Mouse (Mus musculus): ENCODE data around the gene Dock2.

The Dock2 gene

DNA sequence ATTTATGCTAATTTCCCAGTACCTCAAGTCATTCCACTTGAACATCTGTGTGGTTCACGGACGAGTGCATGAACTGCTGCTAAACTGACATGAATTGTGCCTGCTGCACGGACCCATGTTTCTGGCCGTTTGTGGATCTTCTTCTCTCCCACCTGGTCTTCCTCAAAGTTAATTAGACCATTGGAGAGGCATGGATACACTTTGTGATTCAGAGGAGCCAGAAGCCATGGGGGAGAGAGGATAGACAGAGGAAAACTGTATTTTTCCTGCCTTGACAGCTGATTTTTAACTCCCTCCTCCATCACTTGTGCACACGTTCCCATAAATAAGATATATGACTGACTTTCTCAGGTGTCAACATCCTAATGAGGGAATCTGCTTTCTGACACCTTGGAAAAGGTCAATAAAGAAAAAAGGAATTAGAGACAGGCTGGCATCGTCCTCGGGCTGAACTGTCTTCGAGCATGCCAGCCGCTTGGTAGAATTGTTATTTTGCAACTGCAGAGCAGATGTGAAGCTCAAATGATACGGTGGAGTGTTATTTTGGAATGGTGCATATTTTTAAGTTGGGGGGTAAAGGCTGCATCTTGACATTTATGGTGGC is 434.1 kb downstream of the Dock2 start:
- DNase-seq (ENCODE audit: low read depth, low spot score) = no peak

DNA sequence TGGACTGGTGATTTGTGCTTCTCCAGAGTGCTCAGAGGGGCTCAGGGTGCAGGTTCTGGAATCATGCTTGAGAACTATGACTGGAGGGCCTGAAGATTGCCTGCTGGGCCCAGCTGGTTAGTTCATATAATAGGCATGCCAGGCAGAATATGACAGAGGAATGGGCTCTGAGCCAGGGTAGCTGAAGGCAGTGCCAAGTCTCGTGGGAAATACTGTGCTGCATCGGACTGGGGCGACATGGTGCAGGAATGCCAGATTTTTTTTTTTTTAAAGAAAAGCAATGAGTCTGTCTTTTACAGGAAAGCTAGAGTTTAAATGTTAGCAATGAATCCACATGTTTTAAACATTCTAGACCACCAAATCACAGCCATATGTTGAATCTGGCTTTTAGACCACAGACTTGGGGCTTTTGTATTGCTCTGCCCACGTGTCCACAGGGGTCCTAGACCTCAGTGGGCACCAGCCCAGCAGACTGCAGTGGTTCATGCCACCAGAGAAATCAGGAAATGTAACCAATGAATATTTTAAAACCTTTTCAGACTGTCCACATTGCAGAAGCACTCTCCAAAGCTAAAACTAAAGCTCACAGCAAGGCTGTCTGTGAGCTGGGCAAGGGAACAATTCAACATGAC is 435.3 kb downstream of the Dock2 start:
- peak; percentile 19 for DNase-seq (ENCODE audit: low read depth, low spot score)

DNA sequence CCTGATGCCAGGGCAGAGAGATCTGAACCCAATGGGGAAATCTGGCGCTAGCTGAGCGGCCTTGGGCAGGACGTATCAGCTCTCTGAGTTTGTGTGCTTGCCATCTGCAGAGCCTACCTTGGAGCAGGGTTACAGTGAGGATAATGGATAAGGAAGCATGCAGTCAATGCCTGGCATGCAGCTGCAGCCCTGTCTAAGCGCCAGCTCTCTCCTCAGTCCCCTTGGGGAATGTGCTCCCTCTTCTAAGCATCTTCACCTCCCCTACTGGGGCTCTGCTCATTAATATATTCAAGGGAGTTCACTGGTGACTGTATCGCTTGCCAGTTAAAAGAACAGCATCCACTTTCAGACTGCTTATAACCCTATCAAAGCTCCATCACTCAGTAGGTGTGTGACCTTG is 439.4 kb downstream of the Dock2 start:
- no peak for DNase-seq (ENCODE audit: low read depth, low spot score)

DNA sequence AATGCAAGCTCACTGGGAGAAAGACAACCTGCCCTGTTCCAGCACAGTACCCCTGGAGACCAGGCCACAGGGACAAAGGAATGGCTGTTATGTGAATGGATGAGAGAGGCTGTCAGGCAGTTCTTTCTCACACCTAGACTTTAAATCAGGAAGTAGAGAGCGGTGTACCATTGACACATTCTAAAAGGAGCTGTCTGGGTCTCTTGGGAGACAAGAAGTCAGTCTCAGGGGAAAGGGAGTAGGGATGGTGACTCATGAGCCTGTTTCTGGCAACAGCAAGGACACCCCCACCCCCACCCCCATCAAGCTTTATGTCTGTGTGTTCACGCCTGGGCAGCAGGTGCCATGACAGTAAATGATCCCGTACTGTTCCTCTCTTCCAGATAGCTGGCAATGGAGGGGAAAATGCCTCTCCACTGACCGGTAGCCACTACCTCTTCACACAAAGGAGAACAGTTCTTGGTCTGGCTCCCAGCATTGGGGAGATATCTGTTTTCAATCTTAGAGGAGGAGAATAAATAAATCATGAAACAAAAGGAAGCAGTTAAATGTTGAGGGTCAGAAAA is 439.9 kb downstream of the Dock2 start:
- DNase-seq (ENCODE audit: low read depth, low spot score) = no peak

DNA sequence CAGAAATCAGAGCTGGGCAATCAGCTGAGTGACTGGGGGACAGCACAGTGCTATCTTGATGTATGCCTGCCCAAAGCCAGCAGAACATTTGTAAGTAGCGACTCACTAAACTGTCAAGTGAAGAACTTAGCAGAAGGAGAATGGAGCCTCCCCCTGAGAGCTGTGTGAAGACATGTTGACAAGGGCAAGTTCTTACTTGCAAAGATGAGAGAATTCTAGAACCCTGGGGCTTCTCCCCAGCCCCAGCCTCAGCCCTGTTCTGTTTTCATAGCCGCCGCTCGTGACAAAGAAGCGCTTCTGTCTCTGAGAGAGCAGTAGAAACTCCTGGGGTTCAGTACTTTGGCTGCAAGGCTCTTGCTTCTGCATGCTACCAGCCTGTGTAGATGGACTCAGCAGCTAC is 444.0 kb downstream of the Dock2 start:
- no peak for DNase-seq (ENCODE audit: low read depth, low spot score)

DNA sequence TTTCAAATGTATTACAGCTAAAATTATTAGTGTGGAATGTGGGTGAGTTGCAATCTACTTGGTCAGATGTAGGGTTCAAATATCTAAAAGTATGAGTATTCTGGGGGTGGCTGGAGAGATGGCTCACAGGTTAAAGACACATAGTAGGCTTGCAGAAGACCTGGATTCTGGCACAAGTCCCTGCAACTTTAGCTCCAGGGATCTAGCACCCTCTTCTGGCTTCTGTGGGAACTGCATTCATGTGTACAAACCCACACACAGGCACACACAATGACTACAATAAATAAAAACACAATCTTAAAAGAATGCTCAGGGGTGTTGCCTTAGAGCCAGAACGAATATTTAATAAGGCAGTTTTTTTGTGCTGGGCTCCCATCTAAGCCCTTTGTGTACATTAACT is 445.8 kb downstream of the Dock2 start:
- DNase-seq (ENCODE audit: low read depth, low spot score) = no peak

DNA sequence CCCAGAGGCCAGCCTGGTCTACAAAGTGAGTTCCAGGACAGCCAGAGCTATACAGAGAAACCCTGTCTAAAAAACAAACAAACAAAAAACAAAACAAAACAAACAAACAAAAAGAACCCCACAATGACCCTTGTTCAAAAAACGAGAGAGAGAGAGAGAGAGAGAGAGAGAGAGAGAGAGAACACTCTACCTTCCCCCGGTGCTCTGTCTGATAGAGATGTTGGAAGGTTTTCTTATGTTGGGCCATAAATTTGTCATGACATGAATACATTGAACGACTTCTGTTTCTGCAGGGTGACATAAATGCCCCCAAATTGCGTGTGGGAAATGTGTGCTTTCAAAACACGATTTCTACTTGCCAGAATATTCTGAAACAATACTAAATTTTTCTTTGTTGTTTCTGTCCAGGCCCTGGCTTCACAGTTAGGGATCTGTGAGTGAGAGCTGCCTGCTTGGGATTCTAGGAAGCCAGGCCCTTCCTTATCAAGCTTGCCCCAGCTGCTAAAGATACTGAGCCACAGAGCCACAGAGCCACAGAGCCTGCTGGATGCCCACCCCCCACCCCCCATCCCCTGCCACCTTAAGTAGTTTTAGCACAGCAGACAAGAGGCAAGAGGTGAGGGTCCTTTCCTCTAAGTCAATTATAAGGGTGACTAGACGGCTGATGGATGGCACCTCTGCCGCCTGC is 451.2 kb downstream of the Dock2 start:
- no peak for DNase-seq (ENCODE audit: low read depth, low spot score)

DNA sequence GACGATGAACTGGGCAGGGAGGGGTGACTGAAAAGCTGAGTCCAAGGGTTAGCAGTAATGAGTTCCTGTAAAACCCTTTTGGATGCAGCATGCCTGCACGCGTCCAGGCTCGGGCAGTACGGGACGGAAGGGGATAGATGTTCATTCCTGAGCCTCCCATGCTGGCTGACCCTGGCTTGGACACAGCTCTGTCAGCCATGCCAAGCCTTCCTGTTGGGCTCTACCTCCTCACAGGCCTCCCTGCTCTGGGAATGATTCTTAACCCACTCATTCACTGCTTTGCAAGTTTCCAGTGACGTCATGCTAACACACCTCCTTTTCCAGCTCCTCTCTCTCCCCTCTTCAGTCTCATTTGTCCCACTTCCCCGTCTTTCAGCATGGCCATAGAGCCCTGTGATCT is 460.0 kb downstream of the Dock2 start:
- DNase-seq (ENCODE audit: low read depth, low spot score) = no peak

DNA sequence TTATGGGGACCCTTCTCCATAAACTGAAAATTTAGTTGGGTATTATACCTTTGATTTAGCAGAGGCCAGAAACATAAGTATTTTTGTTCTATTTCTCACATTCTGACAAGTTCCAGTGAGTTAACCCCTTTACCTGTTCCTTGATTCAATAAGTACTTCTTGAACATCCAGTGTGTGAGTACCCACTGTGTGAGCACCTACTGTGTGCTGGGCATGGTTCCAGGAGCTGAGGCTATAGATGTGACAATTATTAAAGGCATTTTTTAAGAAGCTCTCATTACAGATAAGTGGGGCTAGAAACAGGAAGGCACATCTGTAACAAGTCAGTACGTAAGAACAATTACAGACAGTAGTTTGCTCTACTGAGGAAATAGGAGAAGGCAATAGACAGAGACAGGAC is 464.4 kb downstream of the Dock2 start:
- no peak for DNase-seq (ENCODE audit: low read depth, low spot score)

DNA sequence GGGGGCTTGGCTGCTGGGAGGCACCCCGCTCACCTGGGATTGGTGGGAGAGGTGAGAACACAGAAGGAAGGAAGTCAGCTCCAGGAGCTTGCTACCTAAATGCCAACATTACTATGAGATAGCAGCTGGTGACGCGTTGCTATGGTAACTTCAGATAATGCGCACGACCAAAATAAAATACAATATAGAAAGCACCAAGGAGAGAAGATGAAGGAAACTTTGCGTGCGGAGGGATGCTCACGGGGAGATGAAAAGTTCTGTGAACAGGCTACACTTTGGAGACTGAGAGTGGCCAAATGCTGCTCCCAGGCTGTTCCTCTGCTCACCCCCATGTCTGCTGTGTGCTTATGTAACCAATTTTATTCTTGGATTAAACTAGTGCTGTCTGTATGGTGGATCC is 466.7 kb downstream of the Dock2 start:
- DNase-seq (ENCODE audit: low read depth, low spot score) = peak; percentile 57

DNA sequence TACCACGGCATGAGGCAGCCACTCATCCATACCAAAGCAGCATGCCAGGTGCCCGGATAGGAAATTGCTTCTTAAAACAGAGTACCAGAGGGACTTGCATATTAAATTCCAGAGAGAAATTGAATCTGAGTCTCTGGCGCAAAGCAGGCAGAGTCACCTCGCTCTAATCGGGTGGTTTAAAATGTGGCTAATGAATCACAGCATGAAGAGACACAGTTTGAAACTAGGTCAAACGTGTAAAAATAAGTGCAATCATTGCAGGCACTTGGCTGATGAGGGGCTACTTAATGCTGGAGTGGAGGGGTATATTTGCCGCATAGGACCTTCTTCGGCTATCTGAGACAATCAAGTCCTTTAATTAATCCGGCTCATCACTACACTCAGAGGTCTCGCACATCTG is 467.5 kb downstream of the Dock2 start:
- DNase-seq (ENCODE audit: low read depth, low spot score) = no peak

DNA sequence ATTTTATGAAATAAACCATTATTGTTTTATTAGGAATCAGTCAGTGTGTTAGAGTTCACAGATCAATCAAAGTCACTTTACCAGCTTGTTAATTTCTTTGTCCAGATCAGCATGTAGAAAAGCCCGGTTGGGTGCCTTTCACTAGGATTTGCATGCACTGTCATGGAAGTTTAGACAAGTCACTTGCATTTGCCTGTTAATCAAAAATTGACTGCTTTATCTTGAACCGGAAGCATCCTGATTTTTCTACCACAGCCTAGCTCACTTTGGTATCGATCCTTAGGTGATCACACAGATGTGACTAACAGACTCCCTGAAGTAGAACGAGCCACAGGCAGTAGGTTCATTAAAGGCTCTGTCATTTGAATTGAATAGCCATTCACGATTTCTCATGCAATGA is 468.3 kb downstream of the Dock2 start:
- no peak for DNase-seq (ENCODE audit: low read depth, low spot score)

DNA sequence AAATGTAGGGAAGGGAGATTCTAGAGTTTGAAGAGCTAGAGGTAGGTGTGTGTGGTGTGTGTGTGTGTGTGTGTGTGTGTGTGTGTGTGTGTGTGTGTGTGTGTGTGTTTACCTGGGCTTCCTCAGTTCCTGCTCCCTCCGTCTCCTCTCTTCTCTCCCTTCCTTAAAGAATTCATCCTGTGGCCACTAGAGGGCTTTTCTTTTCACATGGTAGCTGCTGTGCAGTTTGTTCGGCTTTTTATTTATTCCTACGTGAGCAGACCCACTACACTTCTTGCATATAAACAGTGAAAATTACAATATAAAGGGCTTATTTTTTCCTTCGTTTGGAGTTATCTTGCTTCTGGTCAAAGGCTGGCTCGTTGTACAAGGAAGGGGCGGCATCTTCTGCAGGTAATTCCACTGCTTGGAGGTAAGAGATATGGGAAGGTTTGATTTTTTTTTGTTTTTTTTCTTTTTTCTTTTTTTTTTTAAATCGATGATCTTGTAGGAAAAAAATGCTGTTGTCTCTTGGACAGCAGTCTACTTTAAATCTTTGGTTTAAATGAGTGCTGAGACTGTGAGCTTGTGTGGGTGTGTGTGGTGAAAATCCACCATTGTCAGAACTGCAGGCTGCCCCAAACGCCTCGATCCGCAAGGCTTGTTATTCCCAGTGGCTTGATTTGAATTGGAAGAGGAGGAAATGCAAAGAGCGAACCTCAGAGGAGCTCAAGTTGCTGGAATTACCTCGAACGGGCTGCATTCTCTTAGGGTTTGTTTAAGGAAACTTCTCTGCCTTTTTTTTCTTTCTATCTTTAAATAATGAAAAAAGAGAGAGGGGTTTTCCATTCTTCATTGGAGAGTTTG is 468.9 kb downstream of the Dock2 start, which contains the start of gene Fam196b:
Gene Fam196b (plus strand): TSS at position 289 of the 846 bp plus-strand sequence.
- DNase-seq (ENCODE audit: low read depth, low spot score) = peak; percentile 49

DNA sequence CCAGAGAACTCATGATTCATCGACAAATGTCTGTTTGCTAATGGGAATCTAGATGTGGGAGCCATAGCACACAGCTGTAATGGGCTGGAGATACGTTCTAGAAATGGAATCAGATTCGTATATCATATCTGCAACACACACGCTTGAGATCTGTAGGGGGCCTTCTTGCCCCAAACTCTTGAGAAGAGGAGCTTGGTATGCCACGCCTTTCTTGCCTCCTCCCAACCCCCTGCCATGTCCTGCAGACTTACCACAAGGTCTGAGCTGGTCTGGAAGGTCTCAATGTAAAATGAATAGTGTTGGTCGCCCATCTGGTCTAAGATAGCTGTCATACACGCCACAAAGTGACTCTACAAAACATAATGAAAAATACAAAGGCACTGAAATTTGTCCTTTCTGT is 471.5 kb downstream of the Dock2 start:
- no peak for DNase-seq (ENCODE audit: low read depth, low spot score)

DNA sequence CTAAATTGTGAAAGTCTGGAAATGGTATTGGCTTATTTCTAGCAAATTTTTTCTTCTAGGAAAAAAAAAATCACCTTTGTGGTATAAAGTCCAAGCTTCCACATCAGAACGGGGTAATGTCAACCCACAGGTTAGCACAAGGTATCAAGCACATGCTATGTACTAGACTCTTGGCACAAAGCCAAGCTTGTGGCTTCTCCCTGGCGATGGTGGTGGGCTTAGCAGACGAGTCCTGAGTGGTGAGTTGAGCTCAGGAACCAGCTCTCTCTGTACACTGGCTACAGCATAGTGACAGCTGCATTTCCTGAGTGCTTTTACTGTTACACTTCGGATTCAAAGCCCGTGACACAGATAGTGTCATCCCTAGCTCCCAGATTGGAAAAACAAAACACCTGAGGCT is 472.0 kb downstream of the Dock2 start:
- no peak for DNase-seq (ENCODE audit: low read depth, low spot score)

DNA sequence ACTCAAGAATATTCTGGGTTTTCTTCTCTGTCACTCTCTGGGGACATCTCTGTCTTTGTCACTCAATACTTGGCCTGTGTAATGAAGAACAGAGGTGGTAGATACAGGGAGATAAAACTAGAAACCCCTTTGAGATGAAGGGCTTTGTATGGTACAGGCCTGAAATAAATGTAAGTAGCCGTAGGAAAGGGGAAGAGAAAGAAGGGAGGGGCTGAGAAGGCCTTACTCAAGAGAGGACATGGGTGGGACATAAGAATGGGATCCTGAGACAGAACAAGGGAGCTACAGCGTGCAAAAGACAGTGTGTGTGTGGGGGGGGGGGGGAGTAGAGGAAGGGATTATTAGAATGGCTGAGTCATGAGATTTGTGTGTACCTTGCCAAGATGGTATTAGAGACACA is 474.3 kb downstream of the Dock2 start:
- DNase-seq (ENCODE audit: low read depth, low spot score) = no peak

DNA sequence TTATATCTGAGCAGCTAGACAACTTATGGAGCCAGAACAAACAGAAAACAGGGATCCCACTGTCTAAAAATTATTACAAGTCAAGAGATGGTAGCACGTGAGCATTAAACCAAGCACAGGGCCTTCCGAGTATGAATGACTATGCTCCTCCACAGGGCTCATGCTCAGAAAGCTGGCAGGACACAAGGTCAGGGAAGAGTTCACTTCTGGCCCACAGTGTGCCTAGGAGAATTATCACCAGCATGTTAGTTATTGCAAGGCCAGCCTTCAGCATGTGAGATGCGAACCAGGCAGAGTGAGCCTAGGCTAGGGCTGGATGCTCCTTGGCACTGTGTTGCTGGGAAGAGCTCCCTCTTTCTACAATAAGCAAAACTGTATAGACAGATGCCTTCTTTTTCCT is 475.0 kb downstream of the Dock2 start:
- DNase-seq (ENCODE audit: low read depth, low spot score) = no peak

DNA sequence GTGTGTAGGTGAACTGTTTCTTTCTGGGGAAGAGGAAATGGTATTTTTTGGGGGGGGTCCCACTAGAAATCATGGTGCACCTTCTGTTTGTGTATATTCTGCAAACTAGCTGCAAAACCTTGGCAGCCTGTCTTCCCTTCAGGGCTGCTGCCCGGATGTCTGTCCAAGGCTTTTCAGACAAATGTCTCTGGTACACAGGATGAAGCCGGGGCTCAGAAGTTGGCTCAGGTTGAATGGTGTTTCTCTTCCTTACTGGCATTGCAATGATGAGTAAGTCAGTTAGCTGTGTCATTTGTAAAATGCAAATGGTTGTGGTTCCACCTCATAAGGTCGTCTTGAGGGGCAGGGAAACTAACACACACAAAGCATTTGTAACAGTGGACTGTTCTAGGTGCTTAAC is 477.5 kb downstream of the Dock2 start:
- no peak for DNase-seq (ENCODE audit: low read depth, low spot score)

DNA sequence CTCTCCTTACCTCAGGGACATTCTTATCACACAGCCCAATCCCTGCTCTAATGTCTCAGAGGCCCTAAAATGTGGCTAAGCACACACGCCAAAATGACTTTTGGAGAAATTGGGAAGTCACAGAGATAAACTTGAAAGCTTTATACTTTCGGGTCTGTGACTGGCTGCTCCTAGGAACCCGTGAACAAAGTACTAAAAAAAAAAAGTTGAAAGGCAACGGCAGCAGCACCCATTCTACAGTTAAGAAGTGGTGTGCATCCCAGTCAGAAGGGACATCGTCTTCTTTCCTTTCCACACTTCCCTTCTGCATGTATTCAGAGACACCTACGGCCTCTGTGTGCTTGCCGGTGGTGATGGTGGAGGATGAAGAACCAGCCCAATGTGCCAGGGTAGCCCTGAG is 483.6 kb downstream of the Dock2 start:
- DNase-seq (ENCODE audit: low read depth, low spot score) = no peak

DNA sequence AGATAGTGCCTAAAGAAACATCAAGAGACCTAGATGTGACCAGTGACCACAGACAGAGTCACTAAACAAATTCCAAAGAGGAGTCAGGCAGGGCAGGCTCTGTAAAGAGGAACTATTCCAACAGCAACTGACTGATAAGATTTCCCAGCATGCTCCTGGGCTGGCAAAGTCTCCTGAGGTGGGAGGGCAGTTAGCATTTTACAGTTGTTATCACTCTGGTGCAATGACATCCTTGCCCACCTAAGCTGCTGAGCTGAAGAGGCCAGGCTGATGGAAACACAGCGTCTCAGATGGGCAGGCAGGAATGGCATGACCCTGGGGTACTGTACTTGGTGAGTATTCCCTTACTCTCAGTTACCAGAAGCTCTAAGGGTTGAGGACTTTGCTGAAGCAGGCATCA is 484.1 kb downstream of the Dock2 start:
- no peak for DNase-seq (ENCODE audit: low read depth, low spot score)

DNA sequence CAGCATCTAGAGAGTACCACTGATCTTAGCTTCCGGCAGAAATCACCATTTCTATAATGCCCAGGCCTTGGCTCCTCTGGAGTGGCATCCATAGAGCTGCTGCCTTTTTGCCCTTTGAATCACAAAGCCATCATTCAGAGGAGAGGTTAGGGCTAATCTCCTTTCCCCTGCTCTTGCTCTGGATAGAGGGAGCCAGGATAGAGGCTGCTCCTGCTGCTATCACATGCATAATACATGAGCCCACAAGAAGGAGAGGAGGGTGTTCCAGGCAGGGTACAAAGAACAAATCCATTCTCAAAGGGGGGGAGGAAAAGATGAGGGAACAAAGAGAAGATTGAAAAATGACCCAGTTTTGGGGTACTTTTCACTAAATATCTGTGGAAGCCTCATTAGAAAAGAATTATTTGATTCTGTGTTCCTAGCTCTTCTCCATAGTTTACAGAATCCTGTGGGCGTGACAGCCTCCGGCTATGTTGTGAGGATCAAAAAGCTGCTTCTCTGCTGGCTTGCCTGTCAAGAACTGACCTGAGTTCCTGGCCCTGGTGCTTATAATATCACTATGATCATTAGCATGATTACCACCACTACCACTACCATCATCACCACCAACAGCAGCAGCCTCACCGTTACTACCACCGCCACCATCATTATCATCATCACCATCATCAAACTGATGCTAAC is 485.9 kb downstream of the Dock2 start:
- DNase-seq (ENCODE audit: low read depth, low spot score) = no peak

Measured in telencephalon, adult 2 months (tissue).